Mouse (Mus musculus) hindbrain, embryonic 14.5 days (tissue): ENCODE data around the gene Olfr213. TPM values are rescaled to one million over a fixed set of nuclear protein-coding genes. Genes with fewer than 3 reads are reported as not detected.
"Not testable (repeated sequence)": the region's sequence is repeated elsewhere in the genome, so short reads cannot be mapped to it uniquely, and the experiment has no call there.

Experiments used
- ATAC-seq: fragments of 200-750 bp; cut with Nextera tagmentation; 2 replicates; pipeline ENCODE4 v1.8.0; 2017; ENCODE audit warnings: moderate number of reproducible peaks, mild to moderate bottlenecking, moderate TSS enrichment, moderate library complexity; ENCODE audit not compliant: low FRiP score
- DNase-seq: peaks from one replicate; pipeline ENCODE4 v3.0.0-alpha.2; 2015; ENCODE audit warnings: low spot score
- H3K27ac ChIP-seq: fragments of 300-500 bp; sonication (generic); 2 replicates; pipeline ENCODE4 v1.5.1; 2014; ENCODE audit warnings: mild to moderate bottlenecking, moderate library complexity
- H3K27me3 ChIP-seq: fragments of 300-500 bp; sonication (generic); 2 replicates; pipeline ENCODE4 v1.6.1; 2014; ENCODE audit warnings: mild to moderate bottlenecking, low read length, mixed read lengths; ENCODE audit not compliant: control insufficient read depth, insufficient read depth
- H3K36me3 ChIP-seq: fragments of 300-500 bp; sonication (generic); replicated peaks from 2 replicates; pipeline ENCODE4 v1.6.1; 2014; ENCODE audit not compliant: control insufficient read depth, insufficient read depth
- H3K4me1 ChIP-seq: fragments of 300-500 bp; sonication (generic); replicated peaks from 2 replicates; pipeline ENCODE4 v1.6.1; 2014; ENCODE audit warnings: antibody characterized with exemption, low read length, mixed read lengths; ENCODE audit not compliant: control insufficient read depth, insufficient read depth
- H3K4me2 ChIP-seq: fragments of 300-500 bp; sonication (generic); replicated peaks from 2 replicates; pipeline ENCODE4 v1.6.1; 2014; ENCODE audit warnings: mild to moderate bottlenecking, moderate library complexity
- H3K4me3 ChIP-seq: fragments of 300-500 bp; sonication (generic); replicated peaks from 2 replicates; pipeline ENCODE4 v1.5.1; 2014; ENCODE audit warnings: mild to moderate bottlenecking, low read length
- H3K9ac ChIP-seq: fragments of 300-500 bp; sonication (generic); 2 replicates; pipeline ENCODE4 v1.6.1; 2014
- H3K9me3 ChIP-seq: fragments of 300-500 bp; sonication (generic); 2 replicates; pipeline ENCODE4 v1.6.1; 2016; ENCODE audit warnings: low read length; ENCODE audit not compliant: control insufficient read depth
- WGBS: fragments of 180-500 bp; shearing (Covaris S2); extraction: QIAGEN DNeasy Blood & Tissue Kit; methylation state at CpG from one replicate; pipeline ENCODE4 v1.1.7; 2014; 5-methylcytosine and 5-hydroxymethylcytosine counted together
- polyA plus RNA-seq: library from polyadenylated mRNA; unstranded; fragments of >200 nt; fragmentation: Nextera tagmentation; extraction: Ambion mirVana; gene quantifications from 2 replicates; pipeline ENCODE4 v1.2.1, GENCODE M21; 2014

Olfr213 gene
- polyA plus RNA-seq, result not detected in 2 replicates

- H3K4me2 ChIP-seq, result no peak within 1 kb of the TSS
- H3K4me1 ChIP-seq, result no peaks in the 10 kb centered on the region
- DNase-seq, result no peak
- WGBS, result 97% methylated on average over 1 of the region's 1 CpGs
- no peak within 1 kb of the TSS for H3K4me3 ChIP-seq
- no peaks in the 10 kb centered on the region for H3K27me3 ChIP-seq
- H3K36me3 ChIP-seq, result no peaks in the 10 kb centered on the region
- ATAC-seq, result no peak
- H3K9me3 ChIP-seq, result no peaks in the 10 kb centered on the region
- H3K27ac ChIP-seq, result no peak within 1 kb of the TSS
- no peak within 1 kb of the TSS for H3K9ac ChIP-seq
Observed at GRCm38 (mm10) chr6:116538156-116538555, at the start of gene Olfr213. Olfr213 (plus strand) TSS chr6:116538456.

GRCm38 (mm10) chr6:116488791-116489190 lies 49.5 kb upstream of the Olfr213 start, which contains the start of gene Olfr211:
Olfr211 (plus strand) TSS chr6:116489091.
- Histone ChIP-seq H3K4me3 (no peak within 1 kb of the TSS), H3K9me3 (peaks cover 5% of the 10 kb centered on the region; the same call in 1 of the 2 replicates), H3K27me3 (no peaks in the 10 kb centered on the region), H3K36me3 (no peaks in the 10 kb centered on the region), H3K27ac (no peak within 1 kb of the TSS), H3K4me2 (no peak within 1 kb of the TSS), H3K4me1 (no peaks in the 10 kb centered on the region), H3K9ac (no peak within 1 kb of the TSS)
- DNase-seq (no peak), ATAC-seq (no peak)
- WGBS, result 65% methylated on average over 4 of the region's 4 CpGs

GRCm38 (mm10) chr6:116493742-116494141 lies 44.5 kb upstream of the Olfr213 start:
- no peak overlapping the region for H3K4me3 ChIP-seq
- 87% methylated on average over 5 of the region's 5 CpGs for WGBS
- DNase-seq (no peak), ATAC-seq (no peak)
- H3K4me1 ChIP-seq, result no peaks in the 10 kb centered on the region
- no peak overlapping the region for H3K27ac ChIP-seq
- no peaks in the 10 kb centered on the region for H3K9me3 ChIP-seq
- H3K27me3 ChIP-seq, result no peaks in the 10 kb centered on the region
- no peak overlapping the region for H3K9ac ChIP-seq
- no peak overlapping the region for H3K4me2 ChIP-seq
- H3K36me3 ChIP-seq, result no peaks in the 10 kb centered on the region

GRCm38 (mm10) chr6:116495960-116496359 lies 42.3 kb upstream of the Olfr213 start:
- DNase-seq, result no peak
- Histone ChIP-seq H3K4me2 (no peak overlapping the region), H3K9me3 (no peaks in the 10 kb centered on the region), H3K9ac (no peak overlapping the region), H3K4me3 (no peak overlapping the region), H3K27me3 (no peaks in the 10 kb centered on the region), H3K36me3 (no peaks in the 10 kb centered on the region), H3K4me1 (no peaks in the 10 kb centered on the region), H3K27ac (no peak overlapping the region)
- no peak for ATAC-seq
- 82% methylated on average over 1 of the region's 1 CpGs for WGBS

DNA sequence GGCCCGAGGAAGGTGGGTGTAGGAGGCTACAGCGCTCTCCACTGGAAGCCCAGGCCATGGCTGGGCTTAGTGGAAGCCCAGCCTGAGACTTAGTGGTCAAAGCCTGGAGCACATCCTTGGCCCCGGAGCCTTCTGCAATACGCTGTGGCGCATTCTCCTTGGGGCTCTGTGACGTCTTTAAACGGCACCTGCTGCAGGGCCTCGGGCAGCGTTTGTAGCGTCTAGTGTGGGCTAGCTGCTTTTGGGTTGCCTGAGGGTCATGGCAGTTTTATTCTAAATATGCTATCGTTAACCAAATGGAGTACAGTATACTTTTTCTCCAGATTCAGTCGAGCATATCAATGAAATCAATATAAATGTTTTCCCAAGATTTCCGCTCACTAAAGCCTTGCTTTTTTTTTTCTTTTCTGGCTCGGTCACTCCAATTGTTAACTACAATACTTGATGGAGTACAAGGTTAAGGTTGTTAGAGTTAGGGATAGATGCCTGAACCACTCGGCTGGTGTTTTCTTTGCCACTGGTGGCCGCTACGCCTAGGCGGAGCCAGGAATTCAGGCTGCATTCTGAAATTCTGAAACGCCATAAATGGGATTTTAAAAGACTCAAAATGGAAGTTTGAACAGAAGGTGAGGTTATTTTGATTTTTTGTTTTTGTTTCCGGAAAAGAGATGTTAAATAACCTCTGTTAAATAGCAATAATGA lies 31.8 kb upstream of the Olfr213 start, which contains the start of gene Olfr212:
Olfr212 (plus strand) TSS at position 215 of the 702 bp plus-strand sequence.
- H3K27me3 ChIP-seq, H3K4me3 ChIP-seq, H3K4me2 ChIP-seq, H3K27ac ChIP-seq, H3K36me3 ChIP-seq, H3K4me1 ChIP-seq, H3K9ac ChIP-seq, ATAC-seq, DNase-seq: not testable (repeated sequence)
- peaks cover 16% of the 10 kb centered on the region for H3K9me3 ChIP-seq
- WGBS, result 95% methylated on average over 19 of the region's 20 CpGs

GRCm38 (mm10) chr6:116514832-116515231 lies 23.4 kb upstream of the Olfr213 start:
- Histone ChIP-seq H3K9ac (no peak overlapping the region), H3K36me3 (no peaks in the 10 kb centered on the region), H3K4me1 (no peaks in the 10 kb centered on the region), H3K4me3 (no peak overlapping the region), H3K27ac (no peak overlapping the region), H3K27me3 (no peaks in the 10 kb centered on the region), H3K9me3 (no peaks in the 10 kb centered on the region), H3K4me2 (no peak overlapping the region)
- ATAC-seq (no peak), DNase-seq (no peak)

DNA sequence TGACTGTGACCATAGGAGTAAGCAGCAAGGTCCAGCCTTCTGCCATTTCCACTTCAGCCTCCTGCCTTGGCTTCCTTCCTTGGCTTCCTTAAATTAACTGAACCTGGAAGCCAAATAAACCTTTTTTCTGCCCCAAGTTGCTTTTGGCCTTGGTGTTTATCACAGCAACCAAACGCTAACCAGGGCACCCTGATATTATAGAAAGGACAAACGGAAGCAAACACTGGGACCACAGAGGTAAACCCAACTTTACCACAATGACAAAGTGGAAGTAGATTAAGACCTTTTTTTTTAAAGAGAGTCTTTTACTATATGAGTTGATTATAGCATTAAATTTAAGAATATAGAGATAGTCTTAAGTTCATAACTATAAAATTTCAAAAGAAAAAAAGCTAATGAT lies 4.2 kb downstream of the Olfr213 start:
- WGBS, result 95% methylated on average over 2 of the region's 2 CpGs
- Histone ChIP-seq H3K4me3 (no peak overlapping the region), H3K27ac (no peak overlapping the region), H3K9ac (no peak overlapping the region), H3K4me1 (no peaks in the 10 kb centered on the region), H3K4me2 (no peak overlapping the region), H3K9me3 (no peaks in the 10 kb centered on the region), H3K27me3 (no peaks in the 10 kb centered on the region), H3K36me3 (no peaks in the 10 kb centered on the region)
- no peak for DNase-seq
- ATAC-seq, result no peak

DNA sequence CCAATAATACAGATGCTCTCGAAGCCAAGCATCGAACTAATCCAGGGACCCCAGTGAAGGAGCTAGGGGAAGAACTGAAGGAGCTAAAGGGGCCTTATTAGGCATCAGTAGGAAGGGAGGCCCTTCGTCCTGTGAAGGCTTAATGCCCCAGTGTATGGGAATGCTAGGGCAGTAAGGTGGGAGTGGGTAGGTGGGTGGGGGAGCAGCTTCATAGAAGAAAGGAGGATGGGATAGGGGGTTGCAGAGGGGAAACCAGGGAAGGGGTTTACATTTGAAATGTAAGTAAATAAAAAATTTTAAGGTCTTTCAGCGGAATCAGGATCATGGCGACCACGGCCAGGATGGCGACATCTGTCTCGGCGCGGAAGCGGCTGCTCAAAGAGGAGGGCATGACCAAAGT lies 12.6 kb downstream of the Olfr213 start, which contains the start of gene Gm5580:
Gm5580 (plus strand) TSS at position 301 of the 400 bp plus-strand sequence.
- not testable (repeated sequence) for H3K9me3 ChIP-seq, H3K4me3 ChIP-seq, H3K4me2 ChIP-seq, H3K36me3 ChIP-seq, DNase-seq, H3K9ac ChIP-seq, H3K4me1 ChIP-seq, H3K27me3 ChIP-seq, ATAC-seq, H3K27ac ChIP-seq
- WGBS, result 96% methylated on average over 11 of the region's 11 CpGs

- no peaks in the 10 kb centered on the region for H3K36me3 ChIP-seq
- H3K27me3 ChIP-seq, result no peaks in the 10 kb centered on the region
- no peak within 1 kb of the TSS for H3K27ac ChIP-seq
- no peaks in the 10 kb centered on the region for H3K9me3 ChIP-seq
- ATAC-seq, result no peak
- H3K4me2 ChIP-seq, result no peak within 1 kb of the TSS
- no peak for DNase-seq
- H3K9ac ChIP-seq, result no peak within 1 kb of the TSS
- WGBS, result 58% methylated on average over 1 of the region's 1 CpGs
- H3K4me3 ChIP-seq, result no peak within 1 kb of the TSS
- H3K4me1 ChIP-seq, result no peaks in the 10 kb centered on the region
Observed at GRCm38 (mm10) chr6:116553935-116554334, 15.7 kb downstream of the Olfr213 start, which contains the start of gene Olfr214. Olfr214 (plus strand) TSS chr6:116554235.
